Mouse (Mus musculus): ENCODE results near the gene Slc51b. TPM values are rescaled to one million over a fixed set of nuclear protein-coding genes. Genes with fewer than 3 reads are reported as not detected.

Gene Slc51b
- polyA plus RNA-seq, 1 experiment from 2014 or later: 3.1 TPM

GRCm38 (mm10) chr9:65434140-65434539 is 11.4 kb upstream of the Slc51b start:
- no peak for ATAC-seq (replicated peaks; ENCODE audit: low FRiP score)
- Histone ChIP-seq H3K27me3 (no peaks in the 10 kb centered on the region), H3K9ac (no peak overlapping the region), H3K36me3 (peaks cover 5% of the 10 kb centered on the region), H3K4me3 (replicated peaks) (no peak overlapping the region), H3K4me2 (no peak overlapping the region), H3K9me3 (replicated peaks) (no peaks in the 10 kb centered on the region), H3K27ac (no peak overlapping the region), H3K4me1 (peaks cover 8% of the 10 kb centered on the region)
- WGBS: 71% methylated on average over 5 of the region's 5 CpGs

- WGBS: 1% methylated on average over 3 of the region's 3 CpGs
- H3K27ac ChIP-seq: no peak overlapping the region
- ATAC-seq (replicated peaks; ENCODE audit: low FRiP score): no peak
- no peak overlapping the region for H3K4me3 ChIP-seq (replicated peaks)
- H3K36me3 ChIP-seq: no peaks in the 10 kb centered on the region
- no peak overlapping the region for H3K4me2 ChIP-seq
- no peaks in the 10 kb centered on the region for H3K27me3 ChIP-seq
- peaks cover 8% of the 10 kb centered on the region for H3K4me1 ChIP-seq
- no peaks in the 10 kb centered on the region for H3K9me3 ChIP-seq (replicated peaks)
- H3K9ac ChIP-seq: no peak overlapping the region
These were observed 9.5 kb upstream of the Slc51b start for GRCm38 (mm10) chr9:65432236-65432635.

GRCm38 (mm10) chr9:65430921-65431320 is 8.2 kb upstream of the Slc51b start:
- no peaks in the 10 kb centered on the region for H3K27me3 ChIP-seq
- no peaks in the 10 kb centered on the region for H3K36me3 ChIP-seq
- no peaks in the 10 kb centered on the region for H3K9me3 ChIP-seq (replicated peaks)
- H3K27ac ChIP-seq: no peak overlapping the region
- no peak overlapping the region for H3K9ac ChIP-seq
- 90% methylated on average over 5 of the region's 5 CpGs for WGBS
- no peak for ATAC-seq (replicated peaks; ENCODE audit: low FRiP score)
- no peak overlapping the region for H3K4me3 ChIP-seq (replicated peaks)
- no peaks in the 10 kb centered on the region for H3K4me1 ChIP-seq
- no peak overlapping the region for H3K4me2 ChIP-seq

- Histone ChIP-seq H3K4me3 (replicated peaks) (no peak overlapping the region), H3K27me3 (no peaks in the 10 kb centered on the region), H3K9me3 (replicated peaks) (no peaks in the 10 kb centered on the region), H3K36me3 (no peaks in the 10 kb centered on the region), H3K27ac (no peak overlapping the region), H3K4me1 (no peaks in the 10 kb centered on the region), H3K9ac (no peak overlapping the region), H3K4me2 (no peak overlapping the region)
- no peak for ATAC-seq (replicated peaks; ENCODE audit: low FRiP score)
These were observed 7.6 kb upstream of the Slc51b start for GRCm38 (mm10) chr9:65430401-65430800.

- Histone ChIP-seq H3K27me3 (no peaks in the 10 kb centered on the region), H3K4me1 (no peaks in the 10 kb centered on the region), H3K9ac (no peak overlapping the region), H3K9me3 (replicated peaks) (no peaks in the 10 kb centered on the region), H3K4me2 (no peak overlapping the region), H3K4me3 (replicated peaks) (no peak overlapping the region), H3K27ac (peak overlapping the region; percentile 41; the same call in 1 of the 2 replicates), H3K36me3 (no peaks in the 10 kb centered on the region)
- no peak for ATAC-seq (replicated peaks; ENCODE audit: low FRiP score)
- WGBS: 83% methylated on average over 5 of the region's 5 CpGs
These were observed 5.2 kb upstream of the Slc51b start for GRCm38 (mm10) chr9:65428003-65428402.

GRCm38 (mm10) chr9:65427511-65427910 is 4.8 kb upstream of the Slc51b start:
- peak; percentile 49 for ATAC-seq (replicated peaks; ENCODE audit: low FRiP score)
- WGBS: 46% methylated on average over 2 of the region's 2 CpGs

GRCm38 (mm10) chr9:65424393-65424792 is 1.6 kb upstream of the Slc51b start:
- H3K4me2 ChIP-seq: no peak overlapping the region
- H3K27me3 ChIP-seq: no peaks in the 10 kb centered on the region
- H3K9me3 ChIP-seq (replicated peaks): no peaks in the 10 kb centered on the region
- H3K36me3 ChIP-seq: no peaks in the 10 kb centered on the region
- no peak overlapping the region for H3K27ac ChIP-seq
- WGBS: 30% methylated on average over 3 of the region's 3 CpGs
- no peak for ATAC-seq (replicated peaks; ENCODE audit: low FRiP score)
- no peaks in the 10 kb centered on the region for H3K4me1 ChIP-seq
- no peak overlapping the region for H3K4me3 ChIP-seq (replicated peaks)
- H3K9ac ChIP-seq: no peak overlapping the region

More at GRCm38 (mm10) chr9:65427511-65427910, 4.8 kb upstream of the Slc51b start:
- Histone ChIP-seq H3K27ac (0 out of 2 replicates have a peak overlapping the region, but pooled peaks have one; percentile 41), H3K9me3 (replicated peaks) (no peaks in the 10 kb centered on the region), H3K27me3 (no peaks in the 10 kb centered on the region), H3K36me3 (no peaks in the 10 kb centered on the region), H3K9ac (no peak overlapping the region), H3K4me1 (no peaks in the 10 kb centered on the region), H3K4me2 (no peak overlapping the region), H3K4me3 (replicated peaks) (no peak overlapping the region)

- H3K9ac ChIP-seq: no peak overlapping the region
- H3K4me2 ChIP-seq: no peak overlapping the region
- H3K36me3 ChIP-seq: no peaks in the 10 kb centered on the region
- H3K4me1 ChIP-seq: no peaks in the 10 kb centered on the region
- ATAC-seq (replicated peaks; ENCODE audit: low FRiP score): no peak
- no peak overlapping the region for H3K27ac ChIP-seq
- 69% methylated on average over 3 of the region's 3 CpGs for WGBS
- no peaks in the 10 kb centered on the region for H3K27me3 ChIP-seq
- no peak overlapping the region for H3K4me3 ChIP-seq (replicated peaks)
- H3K9me3 ChIP-seq (replicated peaks): no peaks in the 10 kb centered on the region
These were observed 3.1 kb downstream of the Slc51b start for GRCm38 (mm10) chr9:65419633-65420032.

GRCm38 (mm10) chr9:65417738-65418137 is 5.0 kb downstream of the Slc51b start:
- H3K27ac ChIP-seq: no peak overlapping the region
- no peak overlapping the region for H3K4me2 ChIP-seq
- 26% methylated on average over 3 of the region's 3 CpGs for WGBS
- H3K36me3 ChIP-seq: no peaks in the 10 kb centered on the region
- H3K9me3 ChIP-seq (replicated peaks): no peaks in the 10 kb centered on the region
- H3K27me3 ChIP-seq: no peaks in the 10 kb centered on the region
- no peak overlapping the region for H3K9ac ChIP-seq
- ATAC-seq (replicated peaks; ENCODE audit: low FRiP score): no peak
- no peak overlapping the region for H3K4me3 ChIP-seq (replicated peaks)
- H3K4me1 ChIP-seq: no peaks in the 10 kb centered on the region

- ATAC-seq (replicated peaks; ENCODE audit: low FRiP score): no peak
- Histone ChIP-seq H3K4me2 (no peak overlapping the region), H3K9ac (no peak overlapping the region), H3K27me3 (no peaks in the 10 kb centered on the region), H3K4me1 (no peaks in the 10 kb centered on the region), H3K9me3 (replicated peaks) (no peaks in the 10 kb centered on the region), H3K27ac (no peak overlapping the region), H3K36me3 (0 out of 2 replicates have a peak, but pooled peaks cover 8% of the 10 kb centered on the region), H3K4me3 (replicated peaks) (no peak overlapping the region)
- 69% methylated on average over 3 of the region's 3 CpGs for WGBS
These were observed 11.4 kb downstream of the Slc51b start for GRCm38 (mm10) chr9:65411326-65411725.

GRCm38 (mm10) chr9:65410378-65410777 is 12.4 kb downstream of the Slc51b start:
- WGBS: 92% methylated on average over 8 of the region's 8 CpGs
- Histone ChIP-seq H3K4me2 (no peak overlapping the region), H3K4me3 (replicated peaks) (no peak overlapping the region), H3K4me1 (no peaks in the 10 kb centered on the region), H3K27ac (no peak overlapping the region), H3K36me3 (0 out of 2 replicates have a peak, but pooled peaks cover 8% of the 10 kb centered on the region), H3K27me3 (no peaks in the 10 kb centered on the region), H3K9me3 (replicated peaks) (no peaks in the 10 kb centered on the region), H3K9ac (no peak overlapping the region)
- no peak for ATAC-seq (replicated peaks; ENCODE audit: low FRiP score)

- Histone ChIP-seq H3K9ac (no peak overlapping the region), H3K4me1 (no peaks in the 10 kb centered on the region), H3K4me2 (no peak overlapping the region), H3K27me3 (no peaks in the 10 kb centered on the region), H3K36me3 (0 out of 2 replicates have a peak, but pooled peaks cover 8% of the 10 kb centered on the region), H3K4me3 (replicated peaks) (no peak overlapping the region), H3K9me3 (replicated peaks) (no peaks in the 10 kb centered on the region), H3K27ac (no peak overlapping the region)
- ATAC-seq (replicated peaks; ENCODE audit: low FRiP score): no peak
- 50% methylated on average over 5 of the region's 5 CpGs for WGBS
These were observed 13.9 kb downstream of the Slc51b start for GRCm38 (mm10) chr9:65408871-65409295.

- Histone ChIP-seq H3K4me2 (no peak overlapping the region), H3K9ac (no peak overlapping the region), H3K36me3 (0 out of 2 replicates have a peak, but pooled peaks cover 8% of the 10 kb centered on the region), H3K27ac (no peak overlapping the region), H3K27me3 (no peaks in the 10 kb centered on the region), H3K4me3 (replicated peaks) (no peak overlapping the region), H3K9me3 (replicated peaks) (no peaks in the 10 kb centered on the region), H3K4me1 (no peaks in the 10 kb centered on the region)
- no peak for ATAC-seq (replicated peaks; ENCODE audit: low FRiP score)
- WGBS: 71% methylated on average over 3 of the region's 3 CpGs
These were observed 14.9 kb downstream of the Slc51b start for GRCm38 (mm10) chr9:65407861-65408260.

All from kidney, embryonic 15.5 days (tissue).